Mouse (Mus musculus) myocyte (in vitro differentiated cells): ENCODE results near the gene Mcub.

Experiments
- CEBPB ChIP-seq: IDR thresholded peaks from 2 replicates; pipeline ENCODE4 v1.6.1; 2011; ENCODE audit warnings: mild to moderate bottlenecking, moderate library complexity; ENCODE audit not compliant: poor library complexity, insufficient read depth, severe bottlenecking
- POLR2A ChIP-seq: IDR thresholded peaks from one replicate; pipeline ENCODE4 v1.6.1; 2011; ENCODE audit warnings: low read depth, mild to moderate bottlenecking, control low read depth, moderate library complexity; ENCODE audit not compliant: insufficient read length
- POLR2AphosphoS2 ChIP-seq: IDR thresholded peaks from one replicate; pipeline ENCODE4 v1.6.1; 2011; ENCODE audit warnings: low read depth, control low read depth; ENCODE audit not compliant: insufficient read length
- SRF ChIP-seq: IDR thresholded peaks from one replicate; pipeline ENCODE4 v1.6.1; 2011; ENCODE audit warnings: low read depth; ENCODE audit not compliant: control insufficient read depth, insufficient read length
- USF1 ChIP-seq: IDR thresholded peaks from one replicate; pipeline ENCODE4 v1.6.1; 2011; ENCODE audit warnings: low read depth, mild to moderate bottlenecking, control low read depth, moderate library complexity

- no peak for TF ChIP-seq USF1
- no peak for TF ChIP-seq POLR2A
- TF ChIP-seq SRF = no peak
- TF ChIP-seq POLR2AphosphoS2 = no peak
- no peak for TF ChIP-seq CEBPB
Measured at GRCm38 (mm10) chr3:129937848-129938247, 32.2 kb downstream of the Mcub start.
